Mouse (Mus musculus) spleen, postnatal 4 days (tissue): ENCODE measurements around the gene Plrg1.

ENCODE experiments used
- DNase-seq, 2 experiments: peaks; one replicate each; pipeline ENCODE4 v3.0.0; 2022; ENCODE audit warnings: low spot score in 2 of 2

Gene Plrg1

GRCm38 (mm10) chr3:83055281-83056038, at the start of gene Plrg1:
TSS of gene Plrg1 (plus strand) at chr3:83055522.
- peak; percentile 98 to 99 for DNase-seq

GRCm38 (mm10) chr3:83007557-83007956, 47.8 kb upstream of the Plrg1 start, which contains the start of gene Fgg:
TSS of gene Fgg (plus strand) at chr3:83007724.
- no peak for DNase-seq

- no peak for DNase-seq
These were observed 45.0 kb upstream of the Plrg1 start for GRCm38 (mm10) chr3:83010291-83010690.

- DNase-seq = no peak
These were observed 44.2 kb upstream of the Plrg1 start for GRCm38 (mm10) chr3:83011136-83011535.

- no peak for DNase-seq
These were observed 43.8 kb upstream of the Plrg1 start for GRCm38 (mm10) chr3:83011565-83011964.

GRCm38 (mm10) chr3:83012636-83013035, 42.7 kb upstream of the Plrg1 start:
- no peak for DNase-seq

GRCm38 (mm10) chr3:83013951-83014350, 41.4 kb upstream of the Plrg1 start:
- DNase-seq = no peak

- DNase-seq = no peak
These were observed 39.1 kb upstream of the Plrg1 start for GRCm38 (mm10) chr3:83016236-83016635.

GRCm38 (mm10) chr3:83020387-83020786, 34.9 kb upstream of the Plrg1 start:
- DNase-seq = no peak

- DNase-seq = no peak
These were observed 34.1 kb upstream of the Plrg1 start for GRCm38 (mm10) chr3:83021176-83021575.

- DNase-seq = no peak
These were observed 30.3 kb upstream of the Plrg1 start for GRCm38 (mm10) chr3:83025036-83025435.

- no peak for DNase-seq
These were observed 29.6 kb upstream of the Plrg1 start, which contains the start of gene Fga for GRCm38 (mm10) chr3:83025475-83026301. TSS of gene Fga (plus strand) at chr3:83026076.

- no peak for DNase-seq
These were observed 27.6 kb upstream of the Plrg1 start for GRCm38 (mm10) chr3:83027546-83028251.

GRCm38 (mm10) chr3:83030331-83030730, 25.0 kb upstream of the Plrg1 start:
- no peak for DNase-seq

GRCm38 (mm10) chr3:83032746-83033308, 22.5 kb upstream of the Plrg1 start:
- DNase-seq = no peak

GRCm38 (mm10) chr3:83033801-83034200, 21.5 kb upstream of the Plrg1 start:
- DNase-seq = no peak

GRCm38 (mm10) chr3:83038865-83039264, 16.5 kb upstream of the Plrg1 start:
- DNase-seq = no peak

GRCm38 (mm10) chr3:83039666-83040065, 15.7 kb upstream of the Plrg1 start:
- no peak for DNase-seq

- no peak for DNase-seq
These were observed 12.9 kb upstream of the Plrg1 start for GRCm38 (mm10) chr3:83042451-83042850.

GRCm38 (mm10) chr3:83046649-83047048, 8.7 kb upstream of the Plrg1 start:
- no peak for DNase-seq

- DNase-seq = no peak
These were observed 5.6 kb upstream of the Plrg1 start, which contains the start of gene Fgb for GRCm38 (mm10) chr3:83049680-83050079. TSS of gene Fgb (minus strand) at chr3:83049863.

- no peak for DNase-seq
These were observed 4.7 kb upstream of the Plrg1 start for GRCm38 (mm10) chr3:83050661-83051060.
